Mouse (Mus musculus): ENCODE measurements around the gene Rnf180. TPM values are rescaled to one million over a fixed set of nuclear protein-coding genes. Genes with fewer than 3 reads are reported as not detected.
"Not testable (repeated sequence)": the region's sequence is repeated elsewhere in the genome, so short reads cannot be mapped to it uniquely, and the experiment has no call there.

The Rnf180 gene
- 10.7 and 11.9 TPM in 2 replicates for total RNA-seq (2021)
- long read RNA-seq, partial matches to known transcripts, result 2 of 4 reads
- long read RNA-seq, other reads (novel, unspliced or antisense), result 0 of 4 reads

GRCm38 (mm10) chr13:105294715-105295114, at the start of gene Rnf180:
Rnf180 (minus strand) TSS chr13:105294815.
- no peak for DNase-seq

DNA sequence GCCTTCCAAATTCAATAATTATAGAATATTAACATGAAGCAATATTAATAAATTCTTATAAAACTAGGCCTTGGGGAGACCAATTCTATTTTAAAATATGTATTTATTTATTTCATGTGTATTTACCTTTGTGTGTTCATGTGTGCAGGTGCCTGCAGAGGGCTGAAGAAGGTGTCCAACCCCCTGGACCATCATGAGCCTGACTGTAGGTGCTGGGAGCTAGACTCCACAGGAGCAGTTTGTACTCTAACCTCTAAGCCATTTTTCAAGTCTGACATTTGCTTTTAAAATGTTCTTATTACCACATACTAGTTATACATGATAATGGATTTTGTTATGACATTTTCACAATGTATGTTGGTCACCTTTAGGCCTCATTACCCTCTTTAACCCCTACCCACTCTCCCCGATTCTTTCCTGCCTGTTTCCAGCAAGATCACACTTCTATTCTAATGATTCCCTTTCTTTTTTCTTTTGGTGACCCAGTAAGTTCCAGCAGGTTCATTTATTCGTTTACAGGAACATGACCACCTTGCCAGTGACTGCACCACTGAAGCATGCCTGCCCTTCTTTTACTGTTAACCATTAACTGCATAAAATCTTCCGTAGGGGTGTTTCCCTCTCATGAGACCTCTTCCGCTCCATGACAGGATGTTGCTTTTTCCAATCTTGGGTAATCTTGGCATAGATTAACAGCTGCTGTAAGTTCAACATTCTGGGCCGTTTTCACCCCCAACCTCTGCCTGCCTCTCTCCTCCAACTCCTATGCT, 36.8 kb upstream of the Rnf180 start:
- DNase-seq, result no peak

DNA sequence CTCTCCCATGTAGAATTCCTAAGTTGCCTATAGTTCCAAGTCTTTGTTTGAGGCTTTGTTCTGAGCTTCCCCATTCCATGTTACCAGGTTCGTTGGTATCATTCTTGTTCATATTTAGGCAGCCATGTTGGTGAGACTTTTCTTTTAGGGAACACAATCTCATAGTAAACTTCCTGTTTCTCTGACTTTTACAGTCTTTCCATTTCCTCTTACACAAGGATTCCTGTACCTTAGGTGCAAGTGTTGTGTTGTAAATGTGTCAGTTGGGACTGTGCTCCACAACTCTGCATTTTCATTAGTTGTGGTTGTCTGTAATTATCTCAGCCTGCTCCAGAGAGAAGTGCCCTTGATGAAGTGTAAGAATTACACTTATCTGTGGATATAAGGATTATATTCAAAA, 32.3 kb upstream of the Rnf180 start:
- DNase-seq, result no peak

DNA sequence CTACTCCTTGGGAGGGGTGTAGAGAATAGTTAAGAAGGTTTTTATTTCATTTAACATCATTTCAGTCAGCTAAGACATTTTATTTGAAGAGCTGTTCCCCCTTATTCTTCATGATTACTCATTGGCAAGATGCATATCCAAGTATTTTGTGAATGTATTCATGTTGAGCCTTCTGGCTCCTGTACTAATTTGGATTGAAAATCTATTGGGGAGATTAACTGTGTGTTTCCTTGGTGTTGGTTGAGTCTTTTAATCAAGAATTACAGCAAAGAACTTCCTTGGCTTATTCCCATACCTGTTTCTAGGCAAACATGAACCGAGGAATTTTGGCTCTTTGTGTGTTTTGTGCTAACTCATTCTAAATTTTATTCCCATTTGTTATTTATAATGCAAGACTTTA, 22.3 kb upstream of the Rnf180 start:
- no peak for DNase-seq

DNA sequence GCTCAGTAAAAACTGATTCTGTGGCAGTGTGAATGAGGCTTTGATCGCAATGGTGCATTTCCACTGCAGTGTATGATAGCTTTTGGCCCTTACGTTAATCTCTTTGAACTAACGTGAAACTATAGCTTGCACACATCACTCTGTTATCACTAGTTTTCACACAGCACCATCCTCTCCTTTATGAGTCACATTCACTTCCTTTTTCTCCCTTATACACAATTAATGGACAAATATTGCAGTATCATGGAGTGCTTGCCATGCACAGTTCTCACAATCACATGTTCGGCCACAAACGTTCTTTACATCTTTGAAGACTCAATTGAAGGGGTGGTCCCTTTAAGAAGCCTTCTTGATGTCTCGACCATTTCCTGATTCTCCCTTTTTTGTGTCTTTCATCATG, 21.4 kb upstream of the Rnf180 start:
- no peak for DNase-seq

GRCm38 (mm10) chr13:105312763-105313162, 18.1 kb upstream of the Rnf180 start:
- no peak for DNase-seq

DNA sequence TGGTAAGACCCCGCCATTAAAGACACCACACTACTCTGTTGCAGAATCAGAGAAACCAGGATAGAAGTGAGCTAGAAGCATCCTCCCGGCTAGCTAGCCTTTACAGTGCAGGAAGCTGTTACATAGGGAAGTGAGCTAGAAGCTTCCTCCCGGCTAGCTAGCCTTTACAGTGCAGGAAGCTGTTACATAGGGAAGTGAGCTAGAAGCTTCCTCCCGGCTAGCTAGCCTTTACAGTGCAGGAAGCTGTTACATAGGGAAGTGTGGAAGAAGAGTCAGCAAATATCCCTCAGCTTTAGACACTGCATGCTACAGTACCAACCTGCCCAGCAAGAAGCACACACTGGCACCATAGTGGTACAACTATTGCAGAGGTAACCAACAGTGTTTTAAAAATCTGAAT, 15.9 kb upstream of the Rnf180 start:
- DNase-seq, result not testable (repeated sequence)

- no peak for DNase-seq
These were observed 10.9 kb upstream of the Rnf180 start for GRCm38 (mm10) chr13:105305513-105305912.

GRCm38 (mm10) chr13:105304054-105304453, 9.4 kb upstream of the Rnf180 start:
- no peak for DNase-seq

- no peak for DNase-seq
These were observed 5.4 kb upstream of the Rnf180 start for GRCm38 (mm10) chr13:105300009-105300346.

GRCm38 (mm10) chr13:105299162-105300008, 4.8 kb upstream of the Rnf180 start:
- no peak for DNase-seq

DNA sequence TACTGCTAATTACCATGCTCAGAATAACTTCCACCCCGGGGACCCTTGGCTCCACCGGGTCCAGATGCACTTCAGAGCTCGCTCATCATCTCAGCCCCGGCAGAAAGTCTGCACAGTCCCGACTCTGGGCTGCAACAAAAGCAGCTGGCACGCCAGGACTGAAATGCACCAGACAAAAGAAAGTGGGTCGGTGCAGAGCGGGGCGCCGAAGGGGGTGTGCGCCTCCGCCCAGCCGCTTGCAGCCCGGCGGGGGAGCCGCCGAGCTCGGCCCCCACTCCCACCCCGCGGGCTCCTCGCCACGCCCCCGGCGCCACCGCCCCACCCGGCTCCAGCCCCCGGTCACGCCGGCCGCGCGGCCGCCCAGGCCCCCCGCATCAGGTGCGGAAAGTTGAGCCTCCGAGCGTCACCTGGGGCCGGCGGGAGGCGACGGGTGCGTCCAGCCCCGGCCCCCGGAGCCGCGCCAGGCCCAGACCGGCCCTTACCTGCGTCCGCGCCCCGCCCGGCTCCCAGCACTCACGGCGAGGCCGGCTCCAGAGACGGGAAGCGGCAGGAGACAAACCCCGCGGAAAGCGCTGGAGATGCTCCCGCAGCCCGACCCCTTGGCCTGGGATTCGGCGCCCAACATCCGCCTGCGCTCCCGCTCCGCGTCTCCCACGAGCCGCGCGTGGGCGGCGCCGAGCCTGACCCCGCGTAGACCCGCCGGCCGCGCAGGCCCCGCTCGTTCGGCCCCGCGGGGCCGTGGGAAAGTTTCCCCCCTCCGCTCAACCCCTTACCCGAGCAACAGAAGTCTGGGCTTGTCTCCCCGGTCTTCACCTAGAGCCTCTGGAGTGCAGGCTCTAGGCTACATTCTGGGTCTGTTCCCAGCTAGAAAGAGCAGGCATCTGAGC, 591 bp downstream of the Rnf180 start:
- DNase-seq, result peak; percentile 52

DNA sequence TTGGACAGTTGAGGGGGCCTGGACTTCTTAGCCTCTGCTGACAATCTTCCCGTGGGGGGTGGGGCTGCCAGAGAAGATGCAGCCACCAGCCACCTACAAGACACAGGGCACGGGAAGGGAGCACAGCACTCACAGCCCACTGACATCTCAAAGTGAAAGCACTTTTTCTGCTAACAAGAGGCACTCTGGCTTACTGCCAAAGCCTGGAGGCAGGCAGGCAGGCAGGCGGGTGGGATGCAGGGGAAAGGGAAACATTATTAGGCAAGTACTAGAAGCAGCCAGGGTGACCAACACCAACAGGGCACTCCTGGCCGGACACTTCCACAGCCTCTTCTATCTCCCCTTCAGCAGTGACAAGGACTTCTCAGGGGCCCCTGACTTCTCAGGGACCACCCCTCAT, 2.8 kb downstream of the Rnf180 start:
- DNase-seq, result peak; percentile 39

GRCm38 (mm10) chr13:105290594-105290993, 4.0 kb downstream of the Rnf180 start:
- DNase-seq, result no peak

DNA sequence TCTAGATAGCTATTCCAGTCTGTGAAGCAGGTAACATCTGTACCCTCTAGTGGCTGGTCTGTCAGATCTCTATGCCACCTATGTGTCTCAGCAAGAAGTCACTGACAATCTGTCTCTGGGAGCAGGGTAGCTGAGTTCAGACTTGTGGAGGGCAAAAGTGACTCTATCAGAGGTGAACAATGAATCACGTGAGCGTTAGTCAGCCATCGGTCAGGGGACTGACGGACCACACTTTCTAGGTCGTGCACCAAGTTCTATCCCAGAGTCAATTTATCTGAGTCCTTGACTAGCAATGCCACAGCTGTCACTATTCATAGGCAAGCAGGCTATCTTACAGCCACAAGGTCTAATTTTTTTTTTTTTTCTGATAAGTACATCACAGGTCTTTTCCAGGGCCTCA, 4.6 kb downstream of the Rnf180 start:
- no peak for DNase-seq

- DNase-seq, result no peak
These were observed 15.1 kb downstream of the Rnf180 start for GRCm38 (mm10) chr13:105279397-105280018.

DNA sequence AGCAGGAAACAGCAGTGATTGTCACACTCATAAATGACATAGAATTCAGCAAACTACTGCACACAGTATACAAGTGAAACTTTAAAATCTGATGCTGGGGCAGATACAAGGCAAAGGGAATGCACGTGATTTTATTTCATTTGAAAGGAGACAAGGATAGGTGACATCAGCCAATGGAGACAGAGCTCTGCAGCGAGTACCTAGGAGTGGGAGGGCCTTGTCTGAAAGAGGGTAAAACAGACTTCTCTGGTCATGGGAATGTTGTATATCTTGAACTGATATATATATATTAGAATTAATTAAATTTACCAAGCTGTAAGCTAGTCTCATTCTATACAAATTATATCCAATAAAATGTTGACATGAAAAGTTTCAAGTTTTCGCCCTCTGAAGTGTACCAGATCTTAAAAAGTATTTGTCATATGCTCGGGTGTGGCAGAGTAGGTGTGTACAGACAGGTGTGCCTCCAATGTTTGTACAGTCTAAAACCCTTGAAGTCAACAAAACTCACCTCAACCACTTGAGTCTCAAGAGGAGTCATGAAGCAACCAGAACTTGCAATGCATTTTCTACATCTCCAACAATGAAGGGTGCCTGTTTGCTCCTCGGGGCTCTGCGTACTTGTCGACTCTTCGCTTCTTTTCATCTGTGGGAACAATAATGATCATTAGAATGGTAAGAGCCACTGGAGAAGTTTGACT, 24.1 kb downstream of the Rnf180 start:
- no peak for DNase-seq

DNA sequence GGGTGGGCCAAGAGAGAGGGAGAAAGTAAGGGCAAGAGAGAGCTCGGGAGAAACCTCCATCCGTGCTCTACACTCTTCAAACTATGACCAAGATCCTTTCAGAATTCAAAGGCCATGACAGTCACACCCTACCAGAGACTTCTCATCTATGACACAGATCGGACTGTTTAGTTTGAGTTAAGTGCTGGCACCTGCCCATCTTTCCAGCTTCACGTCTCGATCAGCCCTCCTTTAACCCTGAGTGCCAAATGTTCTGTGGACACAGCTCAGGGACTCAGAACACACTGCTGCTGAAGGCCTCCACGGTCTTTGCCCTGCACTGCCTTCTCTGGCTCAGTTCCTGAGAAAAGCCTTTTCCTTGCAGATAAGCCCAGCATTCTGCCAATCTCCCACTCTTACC, 27.2 kb downstream of the Rnf180 start:
- DNase-seq, result no peak

DNA sequence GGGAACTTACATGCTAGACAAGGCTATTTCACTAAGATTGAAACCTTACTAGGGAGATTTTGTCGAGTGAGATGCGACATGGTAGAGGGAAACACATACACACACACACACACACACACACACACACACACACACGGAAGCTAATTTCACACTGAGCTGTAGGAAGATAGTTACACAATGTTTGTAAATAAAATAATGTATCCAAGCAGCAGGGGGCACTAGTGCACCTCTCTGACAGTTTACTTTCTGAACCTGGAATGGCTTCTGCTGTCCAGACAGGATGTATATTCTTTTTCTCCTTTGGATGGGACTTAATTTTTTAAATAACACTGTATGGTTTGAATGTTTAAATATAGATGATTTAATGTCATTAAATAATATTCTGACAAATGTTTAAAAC, 27.9 kb downstream of the Rnf180 start:
- DNase-seq, result peak; percentile 32

GRCm38 (mm10) chr13:105256757-105257433, 37.7 kb downstream of the Rnf180 start:
- no peak for DNase-seq

- DNase-seq, result no peak
These were observed 43.8 kb downstream of the Rnf180 start for GRCm38 (mm10) chr13:105250767-105251166.
